Mouse (Mus musculus): ENCODE results near the gene Car11.

The Car11 gene

GRCm38 (mm10) chr7:45689800-45690199 lies 9.8 kb upstream of the Car11 start:
- peak in 1 of 2 experiments; percentile 62 for DNase-seq (ENCODE audit: inconsistent age in 2 of 2, low spot score in 1 of 2)

- DNase-seq (ENCODE audit: inconsistent age in 2 of 2, low spot score in 1 of 2) = no peak
Observed at GRCm38 (mm10) chr7:45692364-45692763, 7.3 kb upstream of the Car11 start.

- peak in 1 of 2 experiments; percentile 18 for DNase-seq (ENCODE audit: inconsistent age in 2 of 2, low spot score in 1 of 2)
Observed at GRCm38 (mm10) chr7:45693921-45694591, 5.6 kb upstream of the Car11 start, which contains the start of gene Sec1. Sec1 (minus strand) TSS chr7:45694402.

- DNase-seq (ENCODE audit: inconsistent age in 2 of 2, low spot score in 1 of 2) = no peak
Observed at GRCm38 (mm10) chr7:45695098-45695497, 4.5 kb upstream of the Car11 start.

- peak in 1 of 2 experiments; percentile 18 for DNase-seq (ENCODE audit: inconsistent age in 2 of 2, low spot score in 1 of 2)
Observed at GRCm38 (mm10) chr7:45697894-45698293, 1.7 kb upstream of the Car11 start.

GRCm38 (mm10) chr7:45700301-45701015 lies 815 bp downstream of the Car11 start:
- peak; percentile 84 to 95 for DNase-seq (ENCODE audit: inconsistent age in 2 of 2, low spot score in 1 of 2)

GRCm38 (mm10) chr7:45701072-45701471 lies 1.4 kb downstream of the Car11 start:
- DNase-seq (ENCODE audit: inconsistent age in 2 of 2, low spot score in 1 of 2) = no peak

- peak; percentile 45 to 62 for DNase-seq (ENCODE audit: inconsistent age in 2 of 2, low spot score in 1 of 2)
Observed at GRCm38 (mm10) chr7:45701607-45702006, 2.0 kb downstream of the Car11 start.

GRCm38 (mm10) chr7:45702316-45702715 lies 2.7 kb downstream of the Car11 start:
- peak in 1 of 2 experiments; percentile 55 for DNase-seq (ENCODE audit: inconsistent age in 2 of 2, low spot score in 1 of 2)

- DNase-seq (ENCODE audit: inconsistent age in 2 of 2, low spot score in 1 of 2) = peak; percentile 43 to 64
Observed at GRCm38 (mm10) chr7:45702809-45703520, 3.3 kb downstream of the Car11 start.

- peak in 1 of 2 experiments; percentile 72 for DNase-seq (ENCODE audit: inconsistent age in 2 of 2, low spot score in 1 of 2)
Observed at GRCm38 (mm10) chr7:45703521-45704033, 3.9 kb downstream of the Car11 start.

- peak; percentile 83 to 96 for DNase-seq (ENCODE audit: inconsistent age in 2 of 2, low spot score in 1 of 2)
Observed at GRCm38 (mm10) chr7:45704046-45704559, 4.5 kb downstream of the Car11 start.

- DNase-seq (ENCODE audit: inconsistent age in 2 of 2, low spot score in 1 of 2) = peak; percentile 100
Observed at GRCm38 (mm10) chr7:45704730-45705442, 5.2 kb downstream of the Car11 start, which contains the start of gene Dbp. Dbp (plus strand) TSS chr7:45705088.

GRCm38 (mm10) chr7:45705443-45705864 lies 5.8 kb downstream of the Car11 start:
- no peak for DNase-seq (ENCODE audit: inconsistent age in 2 of 2, low spot score in 1 of 2)

- DNase-seq (ENCODE audit: inconsistent age in 2 of 2, low spot score in 1 of 2) = peak; percentile 95 to 98
Observed at GRCm38 (mm10) chr7:45705873-45706281, 6.2 kb downstream of the Car11 start.

GRCm38 (mm10) chr7:45706721-45707241 lies 7.1 kb downstream of the Car11 start:
- DNase-seq (ENCODE audit: inconsistent age in 2 of 2, low spot score in 1 of 2) = peak; percentile 94 to 97

- DNase-seq (ENCODE audit: inconsistent age in 2 of 2, low spot score in 1 of 2) = peak; percentile 99 to 100
Observed at GRCm38 (mm10) chr7:45707375-45707967, 7.8 kb downstream of the Car11 start.

GRCm38 (mm10) chr7:45708221-45708761 lies 8.6 kb downstream of the Car11 start:
- peak in 1 of 2 experiments; percentile 83 for DNase-seq (ENCODE audit: inconsistent age in 2 of 2, low spot score in 1 of 2)

GRCm38 (mm10) chr7:45709036-45709435 lies 9.4 kb downstream of the Car11 start:
- peak; percentile 47 to 77 for DNase-seq (ENCODE audit: inconsistent age in 2 of 2, low spot score in 1 of 2)

Measured in adrenal gland, adult (tissue).